Mouse (Mus musculus) testis, adult 2 months (tissue): ENCODE measurements around the gene Sh3gl1.

ENCODE experiments used
- CTCF ChIP-seq: fragments of 200-500 bp; IDR thresholded peaks from 2 replicates; pipeline ENCODE4 v1.5.1; 2012; ENCODE audit warnings: low read depth, mild to moderate bottlenecking, inconsistent platforms, low read length, moderate library complexity; ENCODE audit not compliant: control insufficient read depth, insufficient read depth, insufficient replicate concordance
- POLR2A ChIP-seq: fragments of 200-500 bp; IDR thresholded peaks from 2 replicates; pipeline ENCODE4 v1.6.1; 2012; ENCODE audit warnings: low read depth, mild to moderate bottlenecking, inconsistent platforms, low read length, moderate library complexity; ENCODE audit not compliant: control insufficient read depth

- TF ChIP-seq POLR2A, result no peak
- TF ChIP-seq CTCF, result no peak
Measured at GRCm38 (mm10) chr17:56034040-56034725, 2.3 kb downstream of the Sh3gl1 start.
